Mouse (Mus musculus): Measurements from ENCODE around the gene Cbr4.

Cbr4 gene

DNA sequence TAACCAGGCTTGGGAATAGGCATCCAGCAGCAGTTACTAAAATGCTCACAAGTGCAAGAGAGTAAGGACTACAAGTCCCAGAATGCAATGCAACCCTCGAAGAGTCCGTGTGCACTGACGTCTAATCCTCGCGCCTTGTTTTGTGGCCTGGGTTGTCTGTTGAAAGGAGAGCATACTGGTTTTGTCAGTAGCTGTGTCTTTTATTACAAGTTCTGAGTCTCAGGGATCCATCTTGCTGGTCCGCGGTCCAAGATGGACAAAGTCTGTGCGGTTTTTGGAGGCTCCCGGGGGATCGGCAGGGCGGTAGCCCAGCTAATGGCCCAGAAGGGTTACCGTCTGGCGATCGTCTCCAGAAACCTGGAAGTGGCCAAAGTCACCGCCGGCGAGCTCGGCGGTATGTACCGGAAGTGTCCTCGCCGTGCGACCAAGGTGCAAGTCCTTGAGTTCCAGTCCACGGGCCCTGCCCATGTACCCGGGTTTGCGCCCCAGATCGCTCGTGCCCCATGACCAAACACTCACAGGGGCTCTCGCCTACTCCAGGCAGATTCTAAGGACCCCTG, at the start of gene Cbr4:
Gene Cbr4 (plus strand): TSS at position 138 of the 560 bp plus-strand sequence.
- peak; percentile 76 to 83 for DNase-seq (ENCODE audit: low spot score in 2 of 2)

DNA sequence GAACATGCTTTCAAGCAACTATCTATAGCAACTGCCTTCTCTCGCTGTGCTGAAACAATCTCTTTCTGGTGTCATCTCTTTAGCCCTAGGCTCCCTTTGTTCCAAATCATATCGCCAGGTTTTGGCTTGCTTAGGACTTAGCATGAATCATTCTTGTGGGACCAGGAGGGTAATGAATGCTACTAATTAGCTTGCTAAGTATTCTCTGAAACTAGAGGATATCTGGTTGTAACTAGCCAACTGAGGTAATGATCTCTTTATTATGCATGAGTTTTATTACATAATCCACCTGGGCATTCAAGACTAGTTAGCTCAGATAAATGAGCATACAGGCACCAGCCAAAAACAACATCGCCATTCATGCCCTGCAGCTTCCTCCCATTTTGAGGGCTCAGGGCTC, 44.5 kb upstream of the Cbr4 start:
- DNase-seq (ENCODE audit: low spot score in 2 of 2) = no peak

DNA sequence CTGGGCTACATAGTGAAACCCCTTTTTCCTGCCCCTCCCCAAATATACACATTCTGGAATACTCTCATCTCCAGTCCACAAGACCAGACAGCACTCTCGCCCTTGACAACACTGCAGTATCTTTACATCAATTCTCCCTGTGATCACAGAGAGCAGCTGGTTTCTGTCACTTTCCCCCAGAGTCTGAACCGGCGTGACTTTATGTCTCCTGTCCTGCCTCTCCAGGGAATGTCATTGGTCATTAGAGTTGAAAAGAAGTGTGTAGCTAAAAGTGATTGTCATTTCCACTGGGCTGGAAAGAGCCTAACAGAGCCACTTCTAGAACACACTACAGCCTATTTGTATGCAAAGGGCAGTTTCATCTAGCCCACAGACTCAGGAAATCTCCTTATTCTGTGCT, 43.2 kb upstream of the Cbr4 start:
- DNase-seq (ENCODE audit: low spot score in 2 of 2) = no peak

DNA sequence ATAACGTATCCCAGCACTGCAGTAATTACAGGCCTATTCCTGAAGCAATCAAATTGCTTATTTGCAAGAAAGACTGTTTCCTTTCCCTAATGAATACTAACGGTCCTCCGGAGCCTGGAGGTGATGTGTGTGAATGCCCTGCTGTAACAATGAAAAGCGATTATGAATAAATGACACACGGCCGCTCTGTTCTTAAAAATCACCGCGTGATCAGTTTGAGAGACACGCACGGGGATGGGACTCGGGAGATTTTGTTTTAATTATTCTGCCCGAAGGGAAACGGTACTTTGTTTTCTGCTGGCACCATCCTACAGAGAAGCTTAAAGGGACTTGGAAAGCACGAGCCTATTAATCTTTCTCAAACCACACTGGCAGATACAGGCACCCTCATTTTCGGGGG, 41.2 kb upstream of the Cbr4 start:
- no peak for DNase-seq (ENCODE audit: low spot score in 2 of 2)

DNA sequence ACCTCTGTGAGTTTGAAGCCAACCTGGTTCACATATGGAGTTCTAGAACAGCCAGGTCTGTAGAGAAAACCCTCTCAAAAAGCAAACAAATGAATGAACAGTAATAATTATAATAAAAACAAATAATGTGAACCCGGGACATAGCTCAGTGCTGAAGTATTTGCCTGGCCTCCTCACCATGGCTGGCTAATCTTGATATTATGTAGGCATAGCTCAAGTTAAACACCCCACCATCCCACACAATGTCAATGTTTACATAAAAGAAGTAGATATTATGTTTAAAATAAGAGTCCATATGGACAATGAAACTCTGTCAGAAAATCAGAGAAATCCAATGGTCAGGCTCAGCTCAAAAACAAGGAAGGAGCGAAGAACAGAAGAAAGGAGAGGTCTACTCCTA, 39.4 kb upstream of the Cbr4 start:
- DNase-seq (ENCODE audit: low spot score in 2 of 2) = no peak

DNA sequence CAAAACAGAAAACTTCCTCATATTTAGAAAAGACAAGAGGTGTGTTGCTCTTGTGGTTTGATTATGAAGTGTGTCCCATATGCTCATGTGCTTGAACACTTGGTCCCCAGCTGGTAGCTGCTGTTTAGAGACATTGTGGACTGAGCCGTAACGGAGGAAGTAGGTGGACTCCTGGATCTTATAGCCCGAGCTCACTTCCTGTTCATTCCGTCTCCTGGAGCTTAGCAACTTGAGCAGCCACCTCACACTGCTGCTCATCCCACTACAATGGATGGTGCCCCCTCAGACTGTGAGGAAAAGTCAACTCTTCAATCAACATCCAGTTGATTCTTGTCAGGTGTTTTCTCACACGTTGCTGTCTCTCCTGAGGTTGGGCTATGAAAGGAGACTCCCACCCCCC, 38.7 kb upstream of the Cbr4 start:
- DNase-seq (ENCODE audit: low spot score in 2 of 2) = no peak

DNA sequence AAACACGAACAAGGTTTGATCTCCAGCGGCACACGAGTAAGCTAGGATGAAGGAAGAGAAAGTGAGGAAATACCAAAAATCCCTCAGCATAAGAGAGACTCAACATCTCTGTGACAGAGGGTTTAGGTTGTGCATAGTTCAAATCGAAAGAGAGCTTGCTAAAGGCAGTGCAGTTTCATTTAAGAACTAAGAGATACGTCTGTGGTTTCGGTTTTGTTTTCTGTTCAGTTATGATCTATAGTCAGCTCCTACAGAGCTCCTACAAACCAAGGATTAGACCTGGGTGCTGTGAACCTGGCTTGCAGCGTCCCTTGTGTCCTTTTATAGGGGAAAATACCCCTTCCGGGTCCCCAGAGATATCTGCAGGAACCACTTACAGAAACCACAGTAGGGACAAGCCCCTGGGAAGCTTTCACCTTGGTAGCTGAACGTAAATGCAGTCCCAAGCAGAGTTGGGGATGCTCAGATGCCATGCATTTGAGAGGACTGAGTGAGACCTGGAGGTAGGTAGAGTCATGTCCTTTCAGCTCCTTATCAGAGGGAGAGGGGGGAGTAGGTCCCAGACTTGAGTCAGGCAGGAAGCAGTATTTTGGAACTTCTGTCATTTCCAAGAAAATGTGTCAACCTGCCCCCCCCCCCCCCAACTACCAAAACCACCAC, 36.5 kb upstream of the Cbr4 start:
- no peak for DNase-seq (ENCODE audit: low spot score in 2 of 2)

DNA sequence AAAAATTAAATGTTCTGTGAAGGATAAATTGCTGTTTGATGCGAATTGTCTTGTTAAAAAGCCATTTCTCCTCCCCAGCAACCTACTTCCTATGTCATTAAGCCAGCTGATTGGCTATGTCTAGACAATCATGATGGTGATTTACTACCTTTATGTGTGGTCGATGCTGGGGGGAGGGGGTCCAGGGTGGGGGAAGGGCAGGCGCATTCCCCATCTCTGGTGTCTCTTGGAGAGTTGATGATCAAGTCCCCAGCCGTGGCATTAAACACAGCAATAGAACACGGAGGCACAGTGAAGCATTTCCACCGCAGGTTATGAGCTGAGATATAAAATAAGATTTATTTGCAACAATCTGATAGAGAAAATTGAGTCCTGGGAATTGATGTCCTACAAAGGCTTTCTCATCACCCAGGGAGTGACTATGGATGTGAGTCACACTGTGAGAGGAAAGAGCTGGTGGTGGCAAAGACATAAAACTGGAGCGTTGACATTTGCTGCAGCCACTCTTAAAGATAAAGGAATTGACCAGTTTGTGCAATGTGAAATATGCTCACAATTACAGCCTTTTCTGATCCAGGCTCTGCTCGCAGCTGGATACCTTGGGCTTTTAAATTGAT, 35.7 kb upstream of the Cbr4 start:
- no peak for DNase-seq (ENCODE audit: low spot score in 2 of 2)

DNA sequence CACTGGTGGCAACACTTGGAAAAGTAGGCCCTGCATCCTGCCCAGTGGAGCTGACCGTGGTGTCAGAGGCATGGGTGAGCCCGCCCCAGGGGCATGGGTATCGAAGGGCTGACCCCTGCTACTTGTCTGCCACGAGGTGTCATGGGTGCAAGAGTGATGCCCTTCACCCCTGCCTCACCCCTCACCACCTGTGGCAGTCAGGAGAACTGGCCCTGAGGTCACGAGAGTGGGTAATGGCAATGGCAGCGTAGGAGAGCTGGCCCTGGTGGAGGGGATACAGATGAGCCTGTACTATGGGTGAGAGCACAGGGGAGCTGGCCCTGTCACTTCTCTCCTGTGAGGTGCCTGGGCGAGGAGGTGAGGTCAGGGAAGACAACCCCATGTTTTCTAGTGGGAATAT, 27.8 kb upstream of the Cbr4 start:
- no peak for DNase-seq (ENCODE audit: low spot score in 2 of 2)

DNA sequence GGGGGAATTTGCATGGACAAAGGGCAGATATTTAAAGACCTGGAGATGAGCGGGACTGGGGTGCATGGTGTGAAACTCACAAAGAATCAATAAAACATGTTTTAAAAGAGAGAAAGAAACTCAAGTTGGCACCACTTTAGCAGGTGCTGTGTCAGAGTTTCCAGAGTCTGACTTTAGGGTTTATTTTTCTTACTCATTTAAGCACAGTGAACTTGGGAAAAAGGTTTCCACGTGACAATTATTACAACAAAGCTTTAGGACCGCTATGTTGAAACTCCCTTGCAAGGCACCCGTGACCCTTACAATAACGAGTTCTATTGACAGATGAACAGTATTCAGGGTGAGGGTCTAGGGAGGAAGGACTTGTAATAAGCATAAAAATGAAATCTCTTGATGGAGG, 25.3 kb upstream of the Cbr4 start:
- DNase-seq (ENCODE audit: low spot score in 2 of 2) = no peak

DNA sequence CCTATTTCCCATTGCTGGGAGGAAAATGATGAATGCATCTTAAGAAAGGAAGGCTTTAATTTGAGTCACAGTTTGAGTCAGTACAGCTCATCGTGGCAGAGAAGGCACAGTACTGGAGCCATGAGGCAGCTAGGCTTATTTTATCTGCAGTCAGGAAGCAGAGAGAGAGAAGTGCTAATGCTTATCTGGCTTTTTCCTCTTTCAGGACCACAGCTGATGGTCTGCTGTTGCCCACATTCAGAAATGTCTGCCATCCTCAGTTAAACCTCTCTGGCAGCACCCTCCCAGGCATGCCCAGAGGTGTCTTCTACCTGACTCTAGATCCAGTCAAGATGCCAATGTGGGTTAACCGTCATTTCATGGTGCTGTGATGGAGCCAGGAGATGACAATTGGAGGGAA, 23.1 kb upstream of the Cbr4 start:
- DNase-seq (ENCODE audit: low spot score in 2 of 2) = no peak

DNA sequence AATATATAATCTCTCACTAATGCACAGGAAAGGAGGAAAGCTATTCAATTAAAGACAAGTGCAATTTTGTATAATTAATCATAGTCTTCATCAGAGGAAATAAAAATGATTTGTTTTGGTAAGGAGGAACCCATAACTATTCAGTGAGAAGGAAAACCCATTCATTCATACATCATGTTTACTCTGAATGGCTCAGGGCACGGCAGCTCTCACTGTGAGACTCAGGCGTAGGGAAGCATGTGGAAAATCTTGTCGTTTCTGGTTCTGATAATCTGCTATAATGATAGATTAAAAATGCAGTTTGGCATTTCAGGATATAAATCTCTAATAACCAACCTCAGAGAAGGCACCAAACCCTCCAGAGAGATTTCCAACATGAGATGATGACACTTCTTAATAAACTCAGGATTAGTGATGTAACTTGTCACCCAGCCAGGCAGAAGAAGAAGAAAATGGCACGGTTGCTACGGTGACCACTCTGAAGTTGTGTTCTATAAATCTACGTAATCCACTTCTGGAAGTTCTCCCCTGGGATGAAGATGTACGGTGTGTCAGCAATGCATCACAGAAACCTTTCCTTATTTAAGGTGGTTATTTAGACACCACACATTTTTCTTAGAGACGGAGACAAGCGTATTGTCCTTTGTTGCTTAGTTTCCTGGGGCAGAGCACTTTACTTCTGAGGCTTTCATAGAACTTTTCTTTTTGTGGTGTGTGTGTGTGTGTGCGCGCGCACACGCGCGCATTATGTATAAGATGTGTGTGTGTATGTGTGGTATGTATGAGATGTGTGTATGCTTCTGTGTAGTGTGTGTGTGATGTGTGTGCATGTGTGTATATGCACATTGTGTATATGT, 20.6 kb upstream of the Cbr4 start:
- DNase-seq (ENCODE audit: low spot score in 2 of 2) = no peak

DNA sequence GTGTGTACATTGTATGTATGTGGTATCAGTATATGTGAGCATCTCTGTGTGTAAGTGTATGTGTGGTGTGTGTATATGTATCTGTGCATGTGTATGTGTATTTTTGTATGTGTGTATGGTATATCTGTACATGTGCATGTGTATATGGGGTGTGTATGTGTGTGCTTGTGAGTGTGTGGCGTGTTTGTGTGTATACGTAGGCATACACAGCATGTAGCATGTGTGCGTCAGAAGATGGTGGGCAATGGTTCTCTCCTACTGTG, 20.1 kb upstream of the Cbr4 start:
- no peak for DNase-seq (ENCODE audit: low spot score in 2 of 2)

DNA sequence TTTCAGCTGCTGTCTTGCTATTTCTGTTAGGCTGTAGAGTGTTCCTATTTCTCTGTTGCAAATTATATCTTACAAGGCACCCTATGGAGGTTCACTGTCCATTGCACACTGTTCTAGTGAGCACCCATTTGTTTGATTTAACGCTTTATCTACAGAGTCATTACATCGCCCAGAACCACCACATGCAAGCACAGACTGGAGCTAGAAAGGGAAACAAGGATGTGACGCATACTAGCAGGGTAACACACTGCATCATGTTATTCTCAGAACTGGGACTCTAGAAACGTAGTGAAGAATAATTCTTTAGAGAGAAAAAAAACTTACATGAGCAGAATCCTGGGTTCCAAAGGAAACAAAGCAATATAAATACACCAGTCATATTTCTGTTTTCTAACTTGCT, 17.3 kb upstream of the Cbr4 start:
- no peak for DNase-seq (ENCODE audit: low spot score in 2 of 2)

DNA sequence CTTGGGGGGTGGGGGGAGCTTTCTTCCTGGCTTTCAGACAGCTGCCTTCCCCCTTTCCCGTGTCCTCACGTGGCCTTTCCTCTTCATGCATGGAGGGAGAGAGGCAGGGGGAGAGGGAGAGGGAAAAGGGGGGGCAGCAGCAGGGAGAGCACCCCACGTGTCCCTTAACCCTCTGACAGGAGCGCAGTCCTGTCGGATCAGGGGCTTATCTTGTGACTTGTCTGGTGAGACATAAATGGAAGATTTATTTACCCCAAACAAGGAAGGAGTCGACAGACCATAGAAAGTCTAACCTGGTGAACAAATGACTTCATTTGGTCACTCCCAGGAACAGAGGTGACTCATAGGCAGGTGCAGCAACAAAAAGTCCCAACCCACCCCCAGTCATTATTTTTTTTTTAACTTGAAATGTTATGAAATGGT, 12.3 kb upstream of the Cbr4 start:
- no peak for DNase-seq (ENCODE audit: low spot score in 2 of 2)

DNA sequence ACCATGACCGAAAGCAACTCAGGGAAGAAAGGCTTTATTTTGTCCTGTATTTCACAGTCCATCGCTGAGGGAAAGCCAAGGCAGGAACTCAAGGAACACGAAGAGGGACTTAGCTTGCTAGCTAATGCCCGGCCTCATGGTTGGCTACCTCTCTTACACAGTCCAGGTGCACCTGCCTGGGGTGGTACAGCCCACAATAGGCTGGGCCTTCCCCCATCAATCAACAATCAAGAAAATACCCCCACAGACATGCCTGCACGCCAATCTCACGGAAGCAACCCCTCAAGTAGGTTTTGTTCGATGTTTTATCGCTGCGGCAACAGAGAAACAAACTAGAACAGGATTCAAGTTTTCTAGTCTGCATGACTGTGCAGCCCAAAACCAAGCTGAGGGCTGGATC, 11.4 kb upstream of the Cbr4 start:
- DNase-seq (ENCODE audit: low spot score in 2 of 2) = no peak

DNA sequence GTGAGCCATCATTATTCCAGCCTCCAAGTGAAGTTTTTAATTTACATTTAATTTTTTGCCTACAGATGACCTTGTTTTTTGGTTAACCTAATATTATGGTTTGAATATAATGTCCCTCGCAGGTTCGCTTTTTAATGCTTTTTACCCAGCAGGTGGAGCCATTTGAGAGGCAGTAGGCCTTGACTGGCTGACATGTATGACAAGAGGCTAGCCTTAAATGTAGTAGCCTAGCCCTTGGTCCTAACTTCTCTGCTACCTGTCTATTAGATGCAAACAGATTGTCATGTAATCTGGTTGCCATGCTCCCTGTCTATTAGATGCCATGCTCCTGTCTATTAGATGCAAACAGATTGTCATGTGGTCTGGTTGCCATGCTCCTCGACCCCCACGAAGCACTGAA, 9.4 kb upstream of the Cbr4 start:
- DNase-seq (ENCODE audit: low spot score in 2 of 2) = no peak

DNA sequence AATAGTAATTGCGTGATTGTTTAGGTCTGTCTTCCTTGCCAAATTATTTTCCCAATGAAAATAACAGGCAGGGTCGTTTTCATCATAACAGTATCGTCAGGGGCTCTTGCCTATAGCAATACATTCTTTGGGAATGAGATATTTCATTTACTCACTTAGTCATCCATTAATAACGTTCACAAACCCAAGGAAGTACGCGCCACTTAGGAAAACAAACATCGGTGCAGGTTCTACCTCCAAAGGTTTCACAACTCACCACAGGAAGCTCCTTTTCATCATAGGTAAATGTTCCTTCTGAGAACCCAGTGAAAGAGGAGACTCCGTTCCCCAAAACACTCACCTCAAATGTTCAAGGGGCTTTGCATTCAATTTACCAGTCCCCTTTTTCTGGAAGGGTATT, 8.7 kb upstream of the Cbr4 start:
- no peak for DNase-seq (ENCODE audit: low spot score in 2 of 2)

DNA sequence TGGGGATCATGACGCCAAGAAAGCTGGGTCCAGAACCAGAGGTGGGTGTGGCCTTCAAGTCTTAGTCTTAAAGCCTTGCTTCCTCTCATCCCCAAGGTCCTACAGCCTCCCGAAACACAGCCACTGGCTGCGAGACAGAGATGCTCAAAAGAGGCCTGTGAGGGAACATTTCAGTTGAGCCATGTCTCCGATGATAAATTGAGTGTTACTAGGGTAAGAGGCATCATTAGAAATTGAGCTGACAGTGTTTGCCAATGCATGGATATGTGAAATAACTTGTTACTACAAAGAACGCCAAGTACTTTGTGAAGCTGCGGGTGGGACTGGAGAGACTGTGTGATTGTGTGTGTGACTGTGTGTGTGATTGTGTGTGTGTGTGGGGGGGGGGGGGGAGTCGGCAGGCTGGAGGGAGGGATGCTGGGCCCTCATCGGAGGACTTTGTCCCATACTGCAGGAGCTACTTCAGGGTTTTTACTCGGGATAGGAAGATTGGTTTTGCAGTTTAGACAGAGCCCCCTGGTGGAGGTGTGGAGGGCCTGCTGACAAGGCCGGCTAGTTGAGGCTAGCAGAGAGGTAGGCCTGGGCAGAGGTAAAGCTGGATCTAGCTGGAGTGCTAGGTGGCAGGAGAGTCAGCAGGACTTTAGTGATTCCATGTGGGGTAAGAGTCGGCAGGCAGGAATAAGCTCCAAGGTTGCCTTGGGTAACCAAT, 7.9 kb upstream of the Cbr4 start:
- peak; percentile 35 to 59 for DNase-seq (ENCODE audit: low spot score in 2 of 2)

DNA sequence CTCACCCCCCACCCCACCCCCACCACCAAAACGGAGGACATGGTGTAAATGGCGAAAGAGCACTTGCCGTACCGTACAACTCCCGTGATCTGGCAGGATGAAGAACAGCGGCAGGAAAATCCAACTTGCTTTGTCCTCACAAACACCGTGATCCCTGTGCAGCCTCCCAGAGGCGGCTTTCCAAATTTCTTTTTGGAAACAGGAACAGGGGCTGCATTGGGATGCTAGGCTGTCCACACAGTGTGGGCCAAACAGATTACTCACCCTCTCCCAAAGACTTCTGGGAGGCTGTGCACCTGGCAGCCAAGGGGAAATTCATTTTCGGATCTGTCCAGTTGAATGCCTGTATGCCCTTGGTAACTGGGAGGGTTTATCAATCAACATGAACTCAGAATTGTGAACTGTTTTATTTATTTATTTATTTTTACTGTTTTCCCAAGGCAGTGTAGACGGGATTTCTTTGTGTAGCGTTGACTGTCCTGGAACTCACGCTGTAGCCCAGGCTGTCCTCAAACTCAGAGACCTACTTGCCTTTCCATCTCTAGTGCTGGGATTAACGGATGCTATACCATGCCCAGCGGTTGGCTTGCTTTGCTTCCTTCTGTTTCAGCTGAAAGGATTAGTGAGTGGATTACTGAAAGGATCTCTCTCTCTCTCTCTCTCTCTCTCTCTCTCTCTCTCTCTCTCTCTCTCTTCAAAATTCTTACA, 7.1 kb upstream of the Cbr4 start:
- DNase-seq (ENCODE audit: low spot score in 2 of 2) = no peak

DNA sequence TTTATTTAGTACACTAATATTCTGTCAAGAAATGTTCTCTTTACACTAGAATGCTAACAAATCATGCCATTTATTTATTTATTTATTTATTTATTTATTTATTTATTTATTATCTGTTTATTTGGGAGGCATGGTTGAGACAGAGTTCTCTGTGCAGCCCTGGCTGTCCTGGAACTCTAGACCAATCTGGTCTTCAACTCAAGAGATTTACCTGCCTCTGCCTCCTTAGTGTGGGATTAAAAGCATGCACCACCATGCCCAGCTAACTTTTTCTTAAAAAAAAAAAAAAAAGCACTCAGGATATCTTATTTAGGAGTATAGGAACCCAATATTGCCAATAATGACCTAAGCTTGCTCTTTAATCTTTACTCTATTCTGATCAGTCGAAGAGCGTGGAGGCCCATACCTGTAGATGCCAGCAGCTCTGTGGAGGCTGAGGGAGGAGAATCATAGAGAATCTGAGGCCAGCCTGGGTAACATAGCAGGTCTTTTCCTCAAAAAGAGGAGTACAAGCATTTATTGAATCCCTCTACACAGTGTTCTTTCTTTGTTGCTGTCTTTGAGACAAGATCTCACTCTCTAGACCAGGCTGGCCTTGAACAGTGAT, 508 bp upstream of the Cbr4 start:
- DNase-seq (ENCODE audit: low spot score in 2 of 2) = no peak

All from urinary bladder, postnatal 36 days (tissue).